Mouse (Mus musculus): Measurements from ENCODE around the gene Gca.
"Not testable (repeated sequence)": the region's sequence is repeated elsewhere in the genome, so short reads cannot be mapped to it uniquely, and the experiment has no call there.

The Gca gene

GRCm38 (mm10) chr2:62665536-62665935 is 1.5 kb downstream of the Gca start:
- no peak for DNase-seq (ENCODE audit: extremely low read depth, insufficient read length, low spot score)

DNA sequence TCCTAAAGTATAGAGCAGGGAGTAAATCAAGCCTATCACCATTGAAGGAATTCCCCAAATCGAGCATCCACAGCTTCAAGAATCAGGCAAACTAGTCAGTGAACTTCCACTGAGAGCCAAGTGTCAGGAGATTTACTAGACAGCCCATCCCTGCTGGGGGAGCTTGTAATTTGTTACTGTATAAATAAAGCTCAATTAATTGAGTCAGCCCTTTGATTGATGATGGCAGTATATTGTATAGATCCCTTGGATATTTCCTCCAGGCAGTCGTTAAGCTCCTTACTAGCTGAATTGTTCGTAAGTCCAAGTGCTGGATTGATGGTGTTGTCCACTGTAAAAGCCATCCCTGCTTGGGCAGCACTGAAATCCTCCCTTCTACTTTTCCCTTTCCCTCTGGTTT is 5.8 kb downstream of the Gca start:
- DNase-seq (ENCODE audit: extremely low read depth, insufficient read length, low spot score): no peak

- no peak for DNase-seq (ENCODE audit: extremely low read depth, insufficient read length, low spot score)
Observed at GRCm38 (mm10) chr2:62670301-62670700, 6.2 kb downstream of the Gca start.

DNA sequence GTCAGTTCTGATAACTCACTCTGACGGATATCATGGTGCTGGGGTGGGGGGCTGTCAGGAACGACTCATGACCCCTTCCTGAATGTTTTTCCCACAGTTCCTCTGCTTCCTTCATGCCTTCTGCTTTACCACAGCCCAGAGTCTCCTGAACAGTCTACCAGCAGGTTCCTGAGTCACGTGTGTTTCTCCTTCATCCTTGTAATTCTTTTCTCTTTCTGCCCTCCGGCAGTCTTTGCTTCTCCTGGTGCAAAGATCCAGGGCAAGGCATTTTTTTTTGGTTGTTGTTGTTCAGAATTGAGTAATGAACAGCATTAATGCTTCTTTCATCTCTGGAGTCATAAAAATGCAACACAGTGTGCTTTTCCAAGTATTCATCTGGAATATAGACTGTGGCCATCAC is 6.7 kb downstream of the Gca start:
- DNase-seq (ENCODE audit: extremely low read depth, insufficient read length, low spot score): no peak

- DNase-seq (ENCODE audit: extremely low read depth, insufficient read length, low spot score): no peak
Observed at GRCm38 (mm10) chr2:62672788-62673187, 8.7 kb downstream of the Gca start.

- DNase-seq (ENCODE audit: extremely low read depth, insufficient read length, low spot score): no peak
Observed at GRCm38 (mm10) chr2:62681667-62682066, 17.6 kb downstream of the Gca start.

- no peak for DNase-seq (ENCODE audit: extremely low read depth, insufficient read length, low spot score)
Observed at GRCm38 (mm10) chr2:62684989-62685595, 21.0 kb downstream of the Gca start.

- DNase-seq (ENCODE audit: extremely low read depth, insufficient read length, low spot score): peak; percentile 11
Observed at GRCm38 (mm10) chr2:62685934-62686333, 21.8 kb downstream of the Gca start.

GRCm38 (mm10) chr2:62706313-62706712 is 42.2 kb downstream of the Gca start:
- no peak for DNase-seq (ENCODE audit: extremely low read depth, insufficient read length, low spot score)

GRCm38 (mm10) chr2:62709633-62710032 is 45.5 kb downstream of the Gca start:
- DNase-seq (ENCODE audit: extremely low read depth, insufficient read length, low spot score): no peak

DNA sequence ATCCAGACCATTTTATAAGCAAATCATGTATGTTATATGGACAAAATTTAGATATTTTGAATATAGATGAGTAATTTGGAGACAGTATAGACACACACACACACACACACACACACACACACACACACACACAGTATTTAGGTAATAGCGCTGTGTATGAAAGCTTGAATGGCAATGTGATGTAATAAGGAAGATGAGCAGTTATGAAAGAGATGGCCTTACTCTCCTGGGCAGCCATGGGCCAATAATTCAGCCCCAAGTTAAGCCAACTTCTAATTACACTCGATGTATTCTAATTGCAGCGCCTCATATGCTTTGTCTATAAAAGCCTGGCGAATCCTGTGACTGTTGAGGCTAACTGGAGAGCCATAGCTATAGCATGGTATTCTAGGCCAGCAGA is 50.3 kb downstream of the Gca start:
- DNase-seq (ENCODE audit: extremely low read depth, insufficient read length, low spot score): not testable (repeated sequence)

- DNase-seq (ENCODE audit: extremely low read depth, insufficient read length, low spot score): no peak
Observed at GRCm38 (mm10) chr2:62715260-62715659, 51.2 kb downstream of the Gca start.

GRCm38 (mm10) chr2:62717270-62717669 is 53.2 kb downstream of the Gca start:
- DNase-seq (ENCODE audit: extremely low read depth, insufficient read length, low spot score): no peak

DNA sequence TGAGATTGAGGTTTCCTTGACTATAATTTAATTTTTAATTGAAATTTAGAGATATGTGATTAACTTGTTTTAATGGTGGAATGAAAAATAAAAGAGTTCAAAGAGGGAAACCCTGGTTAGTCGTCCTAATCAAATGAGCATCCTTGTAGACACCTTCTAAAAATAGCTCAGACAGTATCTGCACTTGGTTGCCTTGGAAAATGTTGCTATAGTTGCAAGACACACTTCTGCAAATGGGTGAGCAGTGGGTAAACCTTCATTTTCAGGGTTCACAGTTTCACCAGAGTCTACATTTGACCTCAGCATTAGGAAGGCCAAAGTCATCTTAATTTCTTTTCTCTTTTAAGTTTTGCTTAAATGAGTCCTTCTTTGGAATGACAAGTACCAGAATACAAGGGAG is 54.3 kb downstream of the Gca start:
- DNase-seq (ENCODE audit: extremely low read depth, insufficient read length, low spot score): no peak

DNA sequence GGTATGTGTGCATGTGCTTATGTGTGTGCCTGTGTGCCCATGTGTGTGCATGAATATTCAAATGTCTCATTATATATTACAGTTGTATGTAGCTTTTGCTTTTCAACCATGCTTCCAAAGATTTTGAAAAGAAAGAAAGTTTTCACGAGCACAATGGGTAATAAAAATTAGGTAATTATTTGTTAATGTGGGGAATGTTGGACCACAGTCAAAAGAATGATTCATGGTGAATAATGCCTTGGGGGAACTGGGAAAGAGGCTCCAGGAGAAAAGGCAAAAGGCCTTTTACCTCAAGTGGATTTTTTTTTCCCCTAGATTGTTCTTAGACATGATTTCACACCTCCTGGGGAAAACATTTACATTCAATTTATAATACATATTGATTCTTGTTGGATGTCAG is 61.9 kb downstream of the Gca start:
- peak; percentile 4 for DNase-seq (ENCODE audit: extremely low read depth, insufficient read length, low spot score)

DNA sequence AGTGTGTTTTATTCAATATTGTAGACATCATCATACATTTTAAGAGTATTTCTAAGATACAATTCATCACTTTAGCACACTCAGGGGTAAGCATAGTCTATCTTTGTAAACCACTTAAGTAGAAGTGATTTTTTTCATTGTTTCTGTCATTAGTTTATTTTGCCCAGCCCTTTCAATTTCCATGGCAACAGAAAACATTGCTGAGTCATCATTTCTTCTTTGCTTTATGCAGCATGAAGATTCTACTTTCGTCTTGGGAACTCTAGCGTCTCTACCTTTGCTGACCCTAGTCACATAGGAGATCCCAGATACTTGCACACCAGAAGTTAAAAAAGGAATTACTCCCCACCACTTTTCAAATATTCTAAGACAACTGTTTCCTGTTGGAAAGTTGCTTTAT is 63.6 kb downstream of the Gca start:
- no peak for DNase-seq (ENCODE audit: extremely low read depth, insufficient read length, low spot score)

DNA sequence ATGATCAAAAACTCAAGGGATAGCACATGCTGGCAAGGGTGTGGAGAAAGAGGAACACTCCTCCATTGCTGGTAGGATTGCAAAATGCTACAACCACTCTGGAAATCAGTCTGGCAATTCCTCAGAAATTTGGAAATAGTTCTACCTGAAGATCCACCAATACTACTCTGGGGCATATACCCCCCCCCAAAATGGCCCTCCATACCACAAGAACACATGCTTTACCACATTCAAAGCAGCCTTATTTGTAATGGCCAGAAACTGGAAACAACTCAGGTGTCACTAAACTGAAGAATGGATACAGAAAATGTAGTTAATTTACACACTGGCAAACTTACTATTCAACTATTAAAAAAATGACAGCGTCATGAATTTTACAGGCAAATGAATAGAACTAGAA is 66.6 kb downstream of the Gca start:
- no peak for DNase-seq (ENCODE audit: extremely low read depth, insufficient read length, low spot score)

DNA sequence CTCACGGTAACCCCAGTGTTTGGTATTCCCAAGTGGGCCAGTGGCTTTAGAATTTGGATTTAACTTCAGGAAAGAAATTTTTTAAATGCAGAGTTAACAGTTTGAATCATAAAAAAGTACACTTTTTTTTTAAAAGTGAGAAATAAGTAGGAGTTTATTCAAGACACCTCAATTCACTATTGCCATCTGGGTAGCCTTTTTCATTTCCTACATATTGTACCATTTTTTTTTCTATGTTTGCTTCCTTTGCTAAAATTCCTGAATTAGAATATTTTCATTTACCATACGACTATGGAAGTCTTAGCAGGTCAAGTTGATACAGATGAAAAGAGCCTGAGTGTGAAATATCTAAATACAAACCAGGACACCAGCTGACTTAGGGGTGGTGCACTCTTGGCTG is 79.0 kb downstream of the Gca start:
- DNase-seq (ENCODE audit: extremely low read depth, insufficient read length, low spot score): no peak

Measured in 3134 (cell line).